Mouse (Mus musculus): ENCODE measurements around the gene Oard1.
A peak's percentile ranks its signal among the peaks of the same experiment; 100 is the strongest.

Oard1 gene

GRCm38 (mm10) chr17:48436487-48436886 is 26.7 kb downstream of the Oard1 start:
- no peak for DNase-seq (ENCODE audit: low spot score in 2 of 2)

- no peak for DNase-seq (ENCODE audit: low spot score in 2 of 2)
Observed at GRCm38 (mm10) chr17:48437421-48437911, 27.7 kb downstream of the Oard1 start.

GRCm38 (mm10) chr17:48442745-48443457 is 33.1 kb downstream of the Oard1 start:
- DNase-seq (ENCODE audit: low spot score in 2 of 2): no peak

- DNase-seq (ENCODE audit: low spot score in 2 of 2): no peak
Observed at GRCm38 (mm10) chr17:48443542-48444145, 33.8 kb downstream of the Oard1 start.

GRCm38 (mm10) chr17:48447675-48448074 is 37.9 kb downstream of the Oard1 start:
- no peak for DNase-seq (ENCODE audit: low spot score in 2 of 2)

- no peak for DNase-seq (ENCODE audit: low spot score in 2 of 2)
Observed at GRCm38 (mm10) chr17:48450666-48451352, 41.0 kb downstream of the Oard1 start.

- no peak for DNase-seq (ENCODE audit: low spot score in 2 of 2)
Observed at GRCm38 (mm10) chr17:48451353-48451675, 41.5 kb downstream of the Oard1 start, which contains the start of gene Tspo2. TSS of gene Tspo2 (minus strand) at chr17:48451522.

GRCm38 (mm10) chr17:48451753-48452444 is 42.1 kb downstream of the Oard1 start:
- no peak for DNase-seq (ENCODE audit: low spot score in 2 of 2)

- DNase-seq (ENCODE audit: low spot score in 2 of 2): no peak
Observed at GRCm38 (mm10) chr17:48453489-48453888, 43.7 kb downstream of the Oard1 start.

- DNase-seq (ENCODE audit: low spot score in 2 of 2): no peak
Observed at GRCm38 (mm10) chr17:48454190-48454589, 44.4 kb downstream of the Oard1 start.

- DNase-seq (ENCODE audit: low spot score in 2 of 2): no peak
Observed at GRCm38 (mm10) chr17:48454688-48455087, 44.9 kb downstream of the Oard1 start, which contains the start of gene Unc5cl. TSS of gene Unc5cl (plus strand) at chr17:48454901.

GRCm38 (mm10) chr17:48455955-48456354 is 46.1 kb downstream of the Oard1 start:
- no peak for DNase-seq (ENCODE audit: low spot score in 2 of 2)

- no peak for DNase-seq (ENCODE audit: low spot score in 2 of 2)
Observed at GRCm38 (mm10) chr17:48457971-48458653, 48.3 kb downstream of the Oard1 start.

GRCm38 (mm10) chr17:48462096-48462495 is 52.3 kb downstream of the Oard1 start:
- DNase-seq (ENCODE audit: low spot score in 2 of 2): peak; percentile 71 to 78

GRCm38 (mm10) chr17:48463391-48463790 is 53.6 kb downstream of the Oard1 start:
- no peak for DNase-seq (ENCODE audit: low spot score in 2 of 2)
